Mouse (Mus musculus) forebrain, embryonic 14.5 days (tissue): ENCODE results near the gene Dock4. TPM values are rescaled to one million over a fixed set of nuclear protein-coding genes. Genes with fewer than 3 reads are reported as not detected.
A peak's percentile ranks its signal among the peaks of the same experiment; 100 is the strongest.

Experiments
- ATAC-seq: fragments of 200-750 bp; cut with Nextera tagmentation; 2 replicates; pipeline ENCODE4 v1.8.0; 2017; ENCODE audit warnings: mild to moderate bottlenecking, moderate library complexity
- DNase-seq: peaks from one replicate; pipeline ENCODE4 v3.0.0-alpha.2; 2015; ENCODE audit warnings: low spot score
- H3K27ac ChIP-seq: fragments of 300-500 bp; sonication (generic); 2 replicates; pipeline ENCODE4 v1.5.1; 2014; ENCODE audit warnings: low read depth, mild to moderate bottlenecking, control low read depth, low read length, moderate library complexity
- H3K27me3 ChIP-seq: fragments of 300-500 bp; sonication (generic); replicated peaks from 2 replicates; pipeline ENCODE4 v1.6.1; 2014; ENCODE audit warnings: low read length, control low read depth, mixed read lengths; ENCODE audit not compliant: control insufficient read depth, insufficient read depth
- H3K36me3 ChIP-seq: fragments of 300-500 bp; sonication (generic); 2 replicates; pipeline ENCODE4 v1.6.1; 2014; ENCODE audit warnings: low read length, control low read depth; ENCODE audit not compliant: control insufficient read depth, insufficient read depth
- H3K4me1 ChIP-seq: fragments of 300-500 bp; sonication (generic); 2 replicates; pipeline ENCODE4 v1.6.1; 2014; ENCODE audit warnings: antibody characterized with exemption, low read length, control low read depth; ENCODE audit not compliant: control insufficient read depth, insufficient read depth
- H3K4me2 ChIP-seq: fragments of 300-500 bp; sonication (generic); 2 replicates; pipeline ENCODE4 v1.6.1; 2014; ENCODE audit warnings: mild to moderate bottlenecking, control low read depth, low read length
- H3K4me3 ChIP-seq: fragments of 300-500 bp; sonication (generic); 2 replicates; pipeline ENCODE4 v1.5.1; 2014; ENCODE audit warnings: low read depth, low read length, control low read depth
- H3K9ac ChIP-seq: fragments of 300-500 bp; sonication (generic); 2 replicates; pipeline ENCODE4 v1.6.1; 2014; ENCODE audit warnings: mild to moderate bottlenecking, low read length, control low read depth, moderate library complexity
- H3K9me3 ChIP-seq: fragments of 300-500 bp; sonication (generic); replicated peaks from 2 replicates; pipeline ENCODE4 v1.6.1; 2016; ENCODE audit warnings: low read length, control low read depth, mixed read lengths; ENCODE audit not compliant: control insufficient read depth
- WGBS: fragments of 180-500 bp; shearing (Covaris S2); extraction: QIAGEN DNeasy Blood & Tissue Kit; methylation state at CpG from one replicate; pipeline ENCODE4 v1.1.7; 2014; 5-methylcytosine and 5-hydroxymethylcytosine counted together
- polyA plus RNA-seq: library from polyadenylated mRNA; unstranded; fragments of >200 nt; fragmentation: Nextera tagmentation; extraction: Ambion mirVana; gene quantifications from 2 replicates; pipeline ENCODE4 v1.2.1, GENCODE M21; 2014

The Dock4 gene
- polyA plus RNA-seq, 1 experiment from 2014 or later: 9.7 TPM

DNA sequence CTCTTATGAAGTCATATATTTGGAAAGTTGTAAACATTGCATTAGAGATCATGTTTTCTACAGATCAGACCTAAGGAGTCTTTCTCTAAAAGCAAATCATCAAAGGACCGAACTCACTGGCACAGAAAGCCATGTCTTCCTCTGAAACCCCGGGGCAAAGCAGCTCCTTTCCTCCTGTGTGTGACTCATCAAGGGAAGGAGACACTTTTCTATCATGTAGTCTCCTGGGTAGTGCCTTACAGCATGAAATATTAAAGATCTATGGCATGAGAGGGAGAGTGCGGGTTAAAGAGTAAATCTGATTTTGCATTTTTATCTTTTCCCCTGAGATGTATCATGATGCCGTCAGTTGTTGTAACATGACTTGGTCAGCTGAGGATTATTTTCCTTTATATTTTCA, 159.8 kb downstream of the Dock4 start:
- Histone ChIP-seq H3K4me2 (no peak overlapping the region), H3K4me3 (no peak overlapping the region), H3K4me1 (no peaks in the 10 kb centered on the region), H3K36me3 (no peaks in the 10 kb centered on the region), H3K9ac (no peak overlapping the region), H3K9me3 (no peaks in the 10 kb centered on the region), H3K27ac (no peak overlapping the region), H3K27me3 (no peaks in the 10 kb centered on the region)
- no peak for ATAC-seq
- 90% methylated on average over 4 of the region's 4 CpGs for WGBS
- DNase-seq: no peak

DNA sequence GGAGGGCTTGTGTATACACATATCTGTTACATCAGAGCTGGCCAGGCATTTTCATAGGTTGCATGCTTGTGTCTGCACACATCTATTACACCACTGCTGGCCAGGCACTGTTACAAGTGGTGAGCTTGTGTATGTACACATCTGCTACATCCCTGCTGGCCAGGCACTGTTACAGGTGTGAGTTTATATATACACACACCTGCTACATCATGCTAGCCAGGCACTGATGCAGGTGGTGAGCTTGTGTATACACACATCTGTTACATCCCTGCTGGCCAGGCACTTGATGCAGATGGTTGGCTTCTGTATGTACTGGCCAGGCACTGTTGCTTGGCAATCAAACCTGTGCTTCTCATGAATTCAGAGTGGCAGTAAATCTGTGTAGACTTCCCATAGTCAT, 177.2 kb downstream of the Dock4 start:
- peak; percentile 1 for DNase-seq

DNA sequence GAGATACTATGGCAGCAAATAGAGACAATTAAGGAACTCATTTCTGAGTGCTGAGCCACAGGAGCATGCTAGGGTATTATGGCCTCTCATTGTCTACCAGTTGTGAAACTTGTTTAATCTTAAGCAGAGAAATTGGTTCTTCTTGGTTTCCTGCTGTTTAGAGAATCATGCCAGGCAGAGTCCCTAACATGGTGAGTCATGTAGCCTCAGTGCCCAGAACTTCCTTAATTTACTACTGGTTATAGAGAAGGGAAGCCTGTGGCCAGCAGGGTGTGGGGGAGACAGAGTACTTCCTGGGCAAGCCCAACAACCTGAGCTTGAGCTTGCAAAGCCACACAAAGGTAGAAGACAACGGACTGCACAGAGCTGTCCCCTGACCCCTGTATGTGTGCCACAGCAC, 180.8 kb downstream of the Dock4 start:
- no peaks in the 10 kb centered on the region for H3K27me3 ChIP-seq
- WGBS: 88% methylated on average over 1 of the region's 1 CpGs
- no peak overlapping the region for H3K27ac ChIP-seq
- H3K36me3 ChIP-seq: no peaks in the 10 kb centered on the region
- DNase-seq (no peak), ATAC-seq (no peak)
- no peaks in the 10 kb centered on the region for H3K4me1 ChIP-seq
- H3K4me3 ChIP-seq: no peak overlapping the region
- no peaks in the 10 kb centered on the region for H3K9me3 ChIP-seq
- H3K9ac ChIP-seq: no peak overlapping the region
- no peak overlapping the region for H3K4me2 ChIP-seq

More for the DNA sequence above, 177.2 kb downstream of the Dock4 start:
- Histone ChIP-seq H3K36me3 (no peaks in the 10 kb centered on the region), H3K27me3 (no peaks in the 10 kb centered on the region), H3K9me3 (no peaks in the 10 kb centered on the region), H3K4me1 (no peaks in the 10 kb centered on the region), H3K27ac (no peak overlapping the region), H3K4me2 (no peak overlapping the region), H3K4me3 (no peak overlapping the region), H3K9ac (no peak overlapping the region)
- ATAC-seq: no peak

DNA sequence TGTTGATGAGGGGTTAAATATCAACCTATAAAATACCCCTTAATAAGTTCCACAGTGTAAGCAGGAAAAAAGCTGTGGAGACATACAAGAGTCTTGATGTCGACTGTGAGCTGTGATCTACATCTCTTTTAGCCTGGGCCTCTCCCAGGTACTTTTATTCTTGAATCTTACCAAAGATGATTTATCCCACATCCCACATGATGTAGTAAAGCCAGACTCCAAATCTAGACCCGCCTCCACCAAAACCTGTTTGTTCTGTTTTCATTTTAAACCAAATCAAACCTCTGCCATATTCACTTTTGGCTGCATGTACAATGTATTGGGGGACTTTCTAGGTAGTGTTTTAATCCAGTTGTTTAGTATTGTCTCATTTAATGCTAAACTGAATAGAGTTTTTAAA, 187.5 kb downstream of the Dock4 start:
- Histone ChIP-seq H3K4me1 (no peaks in the 10 kb centered on the region), H3K27me3 (no peaks in the 10 kb centered on the region), H3K4me2 (no peak overlapping the region), H3K9me3 (no peaks in the 10 kb centered on the region), H3K9ac (no peak overlapping the region), H3K36me3 (no peaks in the 10 kb centered on the region), H3K4me3 (no peak overlapping the region), H3K27ac (no peak overlapping the region)
- ATAC-seq (no peak), DNase-seq (no peak)
- 86% methylated on average over 2 of the region's 2 CpGs for WGBS

DNA sequence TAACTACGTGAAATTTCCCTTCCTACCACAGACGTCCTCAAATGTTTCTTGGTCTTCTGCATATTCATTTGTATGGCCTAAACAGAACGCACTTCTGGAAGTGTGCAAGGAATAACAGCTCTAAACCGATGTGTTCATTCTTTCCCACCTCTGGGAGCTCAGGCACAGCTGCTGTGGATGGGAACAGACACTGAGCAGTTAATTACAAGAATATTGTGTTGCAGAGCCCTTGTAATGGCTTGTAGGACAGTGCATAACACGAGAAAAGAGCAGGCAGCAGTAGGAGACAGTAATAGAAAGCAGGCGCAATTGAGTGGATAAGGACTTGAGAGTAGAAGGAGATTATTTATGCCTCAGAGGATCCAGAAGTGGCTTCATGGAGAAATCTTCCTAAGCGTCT, 188.4 kb downstream of the Dock4 start:
- Histone ChIP-seq H3K9me3 (no peaks in the 10 kb centered on the region), H3K4me2 (no peak overlapping the region), H3K9ac (no peak overlapping the region), H3K4me1 (no peaks in the 10 kb centered on the region), H3K27ac (no peak overlapping the region), H3K36me3 (no peaks in the 10 kb centered on the region), H3K27me3 (no peaks in the 10 kb centered on the region), H3K4me3 (no peak overlapping the region)
- 86% methylated on average over 7 of the region's 7 CpGs for WGBS
- no peak for DNase-seq
- ATAC-seq: no peak

DNA sequence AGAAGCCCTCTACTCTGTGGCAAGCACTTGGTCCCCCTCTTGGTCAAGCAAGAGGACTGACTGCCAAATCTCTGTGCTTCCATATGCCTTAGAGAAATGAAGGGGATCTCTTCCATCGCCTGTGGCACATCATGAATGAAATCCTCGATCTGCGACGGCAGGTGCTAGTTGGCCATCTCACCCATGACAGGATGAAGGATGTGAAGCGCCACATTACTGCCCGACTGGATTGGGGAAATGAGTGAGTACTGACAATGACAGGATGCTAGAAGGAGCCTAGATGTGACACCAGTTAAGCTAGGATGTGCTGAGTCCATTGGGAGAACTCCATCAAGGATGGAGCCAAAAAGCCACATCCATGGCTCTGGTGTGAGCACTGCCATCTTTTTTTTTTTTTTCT, 190.2 kb downstream of the Dock4 start:
- H3K4me3 ChIP-seq: no peak overlapping the region
- H3K4me1 ChIP-seq: no peaks in the 10 kb centered on the region
- H3K4me2 ChIP-seq: no peak overlapping the region
- DNase-seq (no peak), ATAC-seq (no peak)
- WGBS: 95% methylated on average over 6 of the region's 6 CpGs
- no peaks in the 10 kb centered on the region for H3K9me3 ChIP-seq
- no peaks in the 10 kb centered on the region for H3K27me3 ChIP-seq
- no peak overlapping the region for H3K27ac ChIP-seq
- H3K9ac ChIP-seq: no peak overlapping the region
- no peaks in the 10 kb centered on the region; the same call in 1 of the 2 replicates for H3K36me3 ChIP-seq

DNA sequence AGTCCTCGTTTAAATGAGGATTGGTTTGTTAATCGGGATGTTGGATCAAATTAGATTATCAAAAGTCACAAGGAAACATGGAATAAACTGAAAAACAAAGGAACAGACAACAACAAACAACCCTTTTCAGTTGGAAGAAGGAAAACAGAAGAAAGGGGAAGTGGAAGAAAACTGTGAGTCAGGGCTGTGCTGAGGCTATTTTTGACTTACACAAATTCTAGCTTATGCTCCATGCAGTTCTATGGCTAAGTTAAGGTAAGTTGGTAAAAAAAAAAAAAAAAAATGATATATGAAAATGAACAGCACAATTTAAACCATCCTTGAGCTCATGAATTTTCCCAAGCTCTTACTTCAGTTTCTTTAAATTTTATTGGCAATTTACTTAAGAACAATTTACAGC, 191.7 kb downstream of the Dock4 start:
- Histone ChIP-seq H3K27me3 (no peaks in the 10 kb centered on the region), H3K9ac (no peak overlapping the region), H3K4me2 (no peak overlapping the region), H3K9me3 (no peaks in the 10 kb centered on the region), H3K4me1 (no peaks in the 10 kb centered on the region), H3K36me3 (no peaks in the 10 kb centered on the region; the same call in 1 of the 2 replicates), H3K27ac (no peak overlapping the region), H3K4me3 (no peak overlapping the region)
- no peak for ATAC-seq
- 86% methylated on average over 2 of the region's 2 CpGs for WGBS
- DNase-seq: no peak

DNA sequence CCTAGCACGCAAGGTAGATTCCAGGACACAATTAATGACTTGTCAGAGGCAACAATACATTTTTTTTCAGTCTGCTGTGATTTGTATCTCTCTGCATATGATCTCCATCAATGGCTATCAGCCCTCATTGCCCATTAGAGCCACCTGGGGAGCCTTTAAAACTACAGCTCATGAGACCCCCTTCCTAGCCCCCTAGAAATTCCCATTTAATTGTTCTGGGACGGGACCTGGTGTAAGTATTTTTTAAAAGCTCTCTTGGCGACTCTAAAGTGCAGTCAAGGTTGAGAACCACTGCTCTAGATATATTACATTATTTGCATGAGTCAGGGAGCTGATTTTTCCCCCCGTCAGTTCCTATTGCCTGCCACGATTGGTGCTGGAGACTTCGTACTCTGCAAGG, 200.1 kb downstream of the Dock4 start:
- no peaks in the 10 kb centered on the region for H3K4me1 ChIP-seq
- no peak overlapping the region for H3K9ac ChIP-seq
- ATAC-seq: no peak
- 84% methylated on average over 6 of the region's 6 CpGs for WGBS
- no peak for DNase-seq
- no peak overlapping the region for H3K4me3 ChIP-seq
- no peak overlapping the region for H3K27ac ChIP-seq
- no peaks in the 10 kb centered on the region for H3K27me3 ChIP-seq
- H3K4me2 ChIP-seq: no peak overlapping the region
- no peaks in the 10 kb centered on the region for H3K36me3 ChIP-seq
- H3K9me3 ChIP-seq: no peaks in the 10 kb centered on the region

DNA sequence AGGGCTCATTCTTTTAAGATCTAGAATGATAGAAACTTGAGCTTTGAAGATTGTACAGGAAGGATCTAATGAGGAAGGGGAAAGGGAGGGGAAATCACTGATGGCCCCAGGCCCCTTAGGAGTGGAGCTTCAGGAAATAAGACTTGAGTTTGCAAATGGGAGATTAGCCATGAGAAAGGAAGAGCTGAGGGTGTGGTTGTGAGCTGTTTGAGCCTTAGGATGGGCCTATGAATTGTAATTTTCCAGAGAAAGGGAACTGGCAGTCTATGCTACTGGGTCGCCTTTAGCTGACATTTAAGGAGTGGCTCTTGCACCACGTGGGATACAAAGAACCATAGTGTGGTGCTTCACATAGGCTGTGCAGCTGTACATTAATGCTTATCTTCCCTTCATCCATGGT, 208.6 kb downstream of the Dock4 start:
- Histone ChIP-seq H3K9ac (no peak overlapping the region), H3K9me3 (no peaks in the 10 kb centered on the region), H3K27me3 (no peaks in the 10 kb centered on the region), H3K36me3 (no peaks in the 10 kb centered on the region), H3K27ac (no peak overlapping the region), H3K4me1 (no peaks in the 10 kb centered on the region), H3K4me3 (no peak overlapping the region), H3K4me2 (no peak overlapping the region)
- no peak for ATAC-seq
- WGBS: 85% methylated on average over 2 of the region's 2 CpGs
- DNase-seq: no peak

DNA sequence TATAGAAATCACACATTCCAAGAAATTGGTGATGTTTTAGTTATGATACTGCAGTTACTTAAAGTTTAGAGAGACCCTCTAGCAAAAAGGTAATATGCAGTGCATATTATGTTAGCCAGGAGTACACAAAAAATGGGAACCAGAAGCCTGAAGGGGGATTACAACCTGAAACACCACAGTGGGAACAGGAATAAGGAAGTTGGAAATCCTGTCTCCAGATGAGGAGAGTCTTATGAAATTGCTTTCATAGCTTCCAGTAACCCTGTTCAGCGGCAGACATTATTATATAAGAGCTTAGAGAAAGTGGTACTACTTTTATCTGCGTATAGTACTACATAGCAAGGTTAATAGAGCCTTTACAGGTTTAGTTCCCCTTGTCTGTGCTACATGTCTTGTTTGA, 210.1 kb downstream of the Dock4 start:
- no peak for DNase-seq
- Histone ChIP-seq H3K9me3 (no peaks in the 10 kb centered on the region), H3K27me3 (no peaks in the 10 kb centered on the region), H3K4me2 (no peak overlapping the region), H3K9ac (no peak overlapping the region), H3K4me3 (no peak overlapping the region), H3K36me3 (no peaks in the 10 kb centered on the region), H3K4me1 (no peaks in the 10 kb centered on the region), H3K27ac (no peak overlapping the region)
- no peak for ATAC-seq
- WGBS: 95% methylated on average over 2 of the region's 2 CpGs
